Mouse (Mus musculus) bone marrow, adult 2 months (tissue): ENCODE measurements around the gene Ank2.

Experiments
- CTCF ChIP-seq: fragments of 200-500 bp; IDR thresholded peaks from 2 replicates; pipeline ENCODE4 v1.5.1; 2011; ENCODE audit warnings: low read length, control low read depth; ENCODE audit not compliant: control insufficient read depth, insufficient read depth
- POLR2A ChIP-seq: fragments of 200-500 bp; IDR thresholded peaks from 2 replicates; pipeline ENCODE4 v1.6.1; 2011; ENCODE audit warnings: low read depth, mild to moderate bottlenecking, control low read depth, low read length, borderline replicate concordance; ENCODE audit not compliant: control insufficient read depth

- TF ChIP-seq CTCF (no peak), POLR2A (no peak)
These were observed 519.5 kb downstream of the Ank2 start for GRCm38 (mm10) chr3:126979635-126980034.
